Mouse (Mus musculus) forebrain, embryonic 12.5 days (tissue): Measurements from ENCODE around the gene Rnf43. TPM values are rescaled to one million over a fixed set of nuclear protein-coding genes. Genes with fewer than 3 reads are reported as not detected.

Experiments used
- ATAC-seq: fragments of 200-750 bp; cut with Nextera tagmentation; 2 replicates; pipeline ENCODE4 v1.8.0; 2017; ENCODE audit warnings: moderate TSS enrichment; ENCODE audit not compliant: low FRiP score
- H3K27ac ChIP-seq: fragments of 300-500 bp; sonication (generic); 2 replicates; pipeline ENCODE4 v1.5.1; 2016; ENCODE audit warnings: mild to moderate bottlenecking
- H3K27me3 ChIP-seq: fragments of 300-500 bp; sonication (generic); 2 replicates; pipeline ENCODE4 v1.6.1; 2016; ENCODE audit warnings: mild to moderate bottlenecking
- H3K36me3 ChIP-seq: fragments of 300-500 bp; sonication (generic); replicated peaks from 2 replicates; pipeline ENCODE4 v1.6.1; 2016; ENCODE audit warnings: mild to moderate bottlenecking
- H3K4me1 ChIP-seq: fragments of 300-500 bp; sonication (generic); 2 replicates; pipeline ENCODE4 v1.6.1; 2016
- H3K4me2 ChIP-seq: fragments of 300-500 bp; sonication (generic); 2 replicates; pipeline ENCODE4 v1.6.1; 2016; ENCODE audit warnings: mild to moderate bottlenecking, moderate library complexity
- H3K4me3 ChIP-seq: fragments of 300-500 bp; sonication (generic); replicated peaks from 2 replicates; pipeline ENCODE4 v1.5.1; 2016; ENCODE audit warnings: mild to moderate bottlenecking
- H3K9ac ChIP-seq: fragments of 300-500 bp; sonication (generic); 2 replicates; pipeline ENCODE4 v1.6.1; 2016; ENCODE audit warnings: mild to moderate bottlenecking
- H3K9me3 ChIP-seq: fragments of 300-500 bp; sonication (generic); 2 replicates; pipeline ENCODE4 v1.6.1; 2016
- WGBS: fragments of 180-500 bp; shearing (Covaris S2); methylation state at CpG from one replicate; pipeline ENCODE4 v1.1.7; 2016; 5-methylcytosine and 5-hydroxymethylcytosine counted together
- polyA plus RNA-seq: library from polyadenylated mRNA; unstranded; fragments of >200 nt; fragmentation: Nextera tagmentation; extraction: Ambion mirVana; gene quantifications from 2 replicates; pipeline ENCODE4 v1.2.1, GENCODE M21; 2016

Gene Rnf43
- polyA plus RNA-seq, 1 experiment from 2014 or later = 1.4 TPM

DNA sequence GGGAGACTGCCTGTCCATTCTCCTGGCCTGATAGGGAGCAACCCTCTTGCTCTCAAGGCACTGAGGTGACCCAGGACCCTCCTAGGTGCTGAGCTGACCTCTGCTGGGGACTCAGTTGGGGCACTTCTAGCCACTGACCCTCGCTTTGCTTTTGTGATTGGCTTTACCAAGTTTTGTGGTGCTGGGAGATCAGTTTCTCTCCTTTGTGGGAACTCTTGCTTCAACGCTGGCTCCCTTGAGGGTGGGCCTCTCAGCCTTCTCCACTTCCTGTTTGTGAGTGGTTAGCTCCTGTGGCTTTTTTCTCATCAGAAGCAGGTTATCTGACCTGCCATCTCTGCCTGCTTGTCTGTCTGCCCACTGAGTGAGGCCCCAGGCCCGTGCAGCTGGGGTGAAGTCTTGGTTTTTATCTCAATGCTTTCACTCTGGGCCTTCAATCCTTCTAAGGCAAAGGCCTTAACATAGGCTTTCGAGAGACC lies 89.0 kb downstream of the Rnf43 start:
- Histone ChIP-seq H3K4me2 (no peak overlapping the region), H3K9me3 (no peaks in the 10 kb centered on the region), H3K27ac (no peak overlapping the region), H3K36me3 (no peaks in the 10 kb centered on the region), H3K27me3 (no peaks in the 10 kb centered on the region), H3K4me1 (no peaks in the 10 kb centered on the region), H3K4me3 (no peak overlapping the region), H3K9ac (no peak overlapping the region)
- ATAC-seq = no peak
- WGBS = 75% methylated on average over 4 of the region's 4 CpGs

DNA sequence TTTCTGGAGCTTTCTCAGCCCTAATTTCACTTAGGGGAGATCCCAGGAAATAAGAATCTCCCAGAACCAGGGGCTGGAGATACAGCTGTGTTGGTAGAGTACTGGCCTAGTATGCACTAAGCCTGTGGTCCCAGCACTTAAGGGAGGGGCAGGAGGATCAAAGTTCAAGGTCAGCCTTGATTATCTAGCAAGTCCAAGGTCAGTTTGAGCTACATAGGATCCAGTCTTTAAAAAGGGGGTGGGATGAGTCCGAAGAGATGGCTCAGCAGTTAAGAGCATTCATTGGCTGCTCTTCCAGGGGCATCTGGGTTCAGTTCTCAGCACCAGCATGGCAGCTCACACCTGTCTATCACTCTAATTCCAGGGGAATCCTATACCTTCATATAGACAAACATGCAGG lies 89.8 kb downstream of the Rnf43 start:
- no peak overlapping the region for H3K4me3 ChIP-seq
- H3K4me1 ChIP-seq = no peaks in the 10 kb centered on the region
- no peak for ATAC-seq
- no peak overlapping the region for H3K27ac ChIP-seq
- H3K9ac ChIP-seq = no peak overlapping the region
- H3K36me3 ChIP-seq = no peaks in the 10 kb centered on the region
- H3K4me2 ChIP-seq = no peak overlapping the region
- WGBS = 73% methylated on average over 1 of the region's 1 CpGs
- H3K27me3 ChIP-seq = no peaks in the 10 kb centered on the region
- H3K9me3 ChIP-seq = no peaks in the 10 kb centered on the region

DNA sequence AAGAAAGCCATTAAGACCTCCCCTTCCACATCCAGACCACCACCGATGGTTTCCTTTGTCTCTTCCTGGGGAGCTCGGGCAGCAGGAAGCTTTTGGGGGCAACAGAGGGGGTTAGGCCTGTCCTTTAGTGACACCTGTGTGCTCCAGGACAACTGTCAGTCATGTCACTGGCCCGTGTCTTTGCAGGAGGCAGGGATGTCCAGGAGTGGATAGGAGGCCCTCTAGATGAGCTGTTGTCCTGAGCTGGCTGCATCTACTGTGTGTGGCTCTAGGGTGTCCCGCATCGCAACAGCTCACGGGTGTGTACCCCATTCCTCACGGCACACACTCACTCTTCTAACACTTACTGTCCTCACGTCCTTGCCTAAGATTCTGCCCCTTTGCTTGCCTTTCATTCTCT lies 90.7 kb downstream of the Rnf43 start:
- H3K9me3 ChIP-seq = no peaks in the 10 kb centered on the region
- H3K27ac ChIP-seq = no peak overlapping the region
- no peak overlapping the region for H3K4me3 ChIP-seq
- H3K27me3 ChIP-seq = 0 out of 2 replicates have a peak, but pooled peaks cover 2% of the 10 kb centered on the region
- H3K36me3 ChIP-seq = no peaks in the 10 kb centered on the region
- H3K4me2 ChIP-seq = no peak overlapping the region
- no peak for ATAC-seq
- 86% methylated on average over 8 of the region's 8 CpGs for WGBS
- H3K4me1 ChIP-seq = no peaks in the 10 kb centered on the region
- no peak overlapping the region for H3K9ac ChIP-seq

- H3K9me3 ChIP-seq = no peaks in the 10 kb centered on the region
- no peaks in the 10 kb centered on the region for H3K4me1 ChIP-seq
These were observed 91.5 kb downstream of the Rnf43 start for GRCm38 (mm10) chr11:87753891-87754501.

GRCm38 (mm10) chr11:87754603-87755002 lies 92.1 kb downstream of the Rnf43 start:
- no peak for ATAC-seq
- Histone ChIP-seq H3K9me3 (no peaks in the 10 kb centered on the region), H3K4me2 (no peak overlapping the region), H3K27me3 (0 out of 2 replicates have a peak, but pooled peaks cover 5% of the 10 kb centered on the region), H3K36me3 (no peaks in the 10 kb centered on the region), H3K9ac (no peak overlapping the region), H3K4me1 (peaks cover under 1% of the 10 kb centered on the region; the same call in 1 of the 2 replicates), H3K4me3 (no peak overlapping the region), H3K27ac (no peak overlapping the region)
- WGBS = 78% methylated on average over 5 of the region's 5 CpGs

More at GRCm38 (mm10) chr11:87753891-87754501, 91.5 kb downstream of the Rnf43 start:
- Histone ChIP-seq H3K27ac (no peak overlapping the region), H3K4me2 (no peak overlapping the region), H3K36me3 (no peaks in the 10 kb centered on the region), H3K27me3 (0 out of 2 replicates have a peak, but pooled peaks cover 5% of the 10 kb centered on the region), H3K4me3 (no peak overlapping the region), H3K9ac (no peak overlapping the region)
- ATAC-seq = no peak
- 90% methylated on average over 5 of the region's 5 CpGs for WGBS

GRCm38 (mm10) chr11:87755360-87756017 lies 93.0 kb downstream of the Rnf43 start:
- no peak for ATAC-seq
- no peak overlapping the region for H3K27ac ChIP-seq
- 70% methylated on average over 17 of the region's 17 CpGs for WGBS
- peaks cover 10% of the 10 kb centered on the region for H3K4me1 ChIP-seq
- no peak overlapping the region for H3K4me3 ChIP-seq
- H3K4me2 ChIP-seq = no peak overlapping the region
- H3K27me3 ChIP-seq = peaks cover 11% of the 10 kb centered on the region
- no peaks in the 10 kb centered on the region for H3K36me3 ChIP-seq
- no peaks in the 10 kb centered on the region for H3K9me3 ChIP-seq
- no peak overlapping the region for H3K9ac ChIP-seq

GRCm38 (mm10) chr11:87756251-87756820 lies 93.8 kb downstream of the Rnf43 start:
- Histone ChIP-seq H3K4me3 (no peak overlapping the region), H3K4me1 (peaks cover 18% of the 10 kb centered on the region), H3K27ac (no peak overlapping the region), H3K9ac (no peak overlapping the region), H3K36me3 (no peaks in the 10 kb centered on the region), H3K9me3 (no peaks in the 10 kb centered on the region), H3K27me3 (peaks cover 19% of the 10 kb centered on the region), H3K4me2 (no peak overlapping the region)
- no peak for ATAC-seq
- 91% methylated on average over 15 of the region's 15 CpGs for WGBS

GRCm38 (mm10) chr11:87757001-87757954 lies 94.8 kb downstream of the Rnf43 start:
- Histone ChIP-seq H3K27me3 (peaks cover 28% of the 10 kb centered on the region), H3K9ac (no peak overlapping the region), H3K4me3 (no peak overlapping the region), H3K27ac (no peak overlapping the region), H3K4me2 (no peak overlapping the region), H3K9me3 (no peaks in the 10 kb centered on the region), H3K4me1 (peaks cover 26% of the 10 kb centered on the region), H3K36me3 (no peaks in the 10 kb centered on the region)
- ATAC-seq = no peak
- WGBS = 89% methylated on average over 25 of the region's 25 CpGs

GRCm38 (mm10) chr11:87758161-87758911 lies 95.8 kb downstream of the Rnf43 start:
- no peaks in the 10 kb centered on the region for H3K36me3 ChIP-seq
- peaks cover 36% of the 10 kb centered on the region for H3K4me1 ChIP-seq
- no peak overlapping the region for H3K27ac ChIP-seq
- no peak for ATAC-seq
- no peak overlapping the region for H3K4me3 ChIP-seq
- 83% methylated on average over 7 of the region's 7 CpGs for WGBS
- no peaks in the 10 kb centered on the region for H3K9me3 ChIP-seq
- peaks cover 39% of the 10 kb centered on the region for H3K27me3 ChIP-seq
- H3K9ac ChIP-seq = no peak overlapping the region
- no peak overlapping the region for H3K4me2 ChIP-seq

GRCm38 (mm10) chr11:87758957-87759608 lies 96.6 kb downstream of the Rnf43 start:
- Histone ChIP-seq H3K4me3 (no peak overlapping the region), H3K36me3 (no peaks in the 10 kb centered on the region), H3K4me2 (no peak overlapping the region), H3K9me3 (no peaks in the 10 kb centered on the region), H3K9ac (no peak overlapping the region), H3K27me3 (peaks cover 42% of the 10 kb centered on the region), H3K4me1 (peaks cover 44% of the 10 kb centered on the region), H3K27ac (no peak overlapping the region)
- 82% methylated on average over 4 of the region's 4 CpGs for WGBS
- ATAC-seq = no peak

DNA sequence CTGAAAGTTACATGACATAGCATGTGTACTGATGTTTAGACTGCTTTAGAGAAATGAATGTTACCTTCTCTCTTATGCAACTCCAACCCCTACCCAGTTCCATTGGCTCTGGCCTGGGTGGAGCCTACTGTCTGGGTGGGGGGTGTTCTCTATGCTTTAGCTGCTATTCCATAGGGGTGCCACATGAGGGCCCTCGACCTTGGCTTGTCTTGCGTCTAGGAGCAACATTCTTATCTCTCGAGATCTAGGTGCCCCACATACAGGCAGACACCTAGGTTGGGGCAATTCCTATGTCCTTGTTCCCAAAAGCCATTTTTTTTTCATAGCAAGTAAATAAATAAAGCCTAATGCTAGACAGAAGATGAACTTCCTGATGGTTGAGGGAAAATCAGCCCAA lies 97.1 kb downstream of the Rnf43 start:
- Histone ChIP-seq H3K27me3 (peaks cover 43% of the 10 kb centered on the region), H3K4me2 (peak overlapping the region; percentile 98; the same call in 1 of the 2 replicates), H3K4me1 (peaks cover 48% of the 10 kb centered on the region), H3K27ac (peak overlapping the region; percentile 63; the same call in 1 of the 2 replicates), H3K9ac (no peak overlapping the region), H3K9me3 (no peaks in the 10 kb centered on the region), H3K4me3 (no peak overlapping the region), H3K36me3 (no peaks in the 10 kb centered on the region)
- 11% methylated on average over 3 of the region's 3 CpGs for WGBS
- ATAC-seq = no peak
